Mouse (Mus musculus): Measurements from ENCODE around the gene Ncam1.

Gene Ncam1

GRCm38 (mm10) chr9:49679270-49679669 lies 119.5 kb downstream of the Ncam1 start:
- no peak for DNase-seq (ENCODE audit: low spot score in 2 of 2)

GRCm38 (mm10) chr9:49675696-49676465 lies 122.8 kb downstream of the Ncam1 start:
- DNase-seq (ENCODE audit: low spot score in 2 of 2) = no peak

- DNase-seq (ENCODE audit: low spot score in 2 of 2) = no peak
Observed at GRCm38 (mm10) chr9:49672646-49673199, 126.0 kb downstream of the Ncam1 start.

GRCm38 (mm10) chr9:49667066-49667465 lies 131.7 kb downstream of the Ncam1 start:
- no peak for DNase-seq (ENCODE audit: low spot score in 2 of 2)

GRCm38 (mm10) chr9:49665361-49665760 lies 133.4 kb downstream of the Ncam1 start:
- DNase-seq (ENCODE audit: low spot score in 2 of 2) = no peak

- no peak for DNase-seq (ENCODE audit: low spot score in 2 of 2)
Observed at GRCm38 (mm10) chr9:49663927-49664320, 134.8 kb downstream of the Ncam1 start.

- peak in 1 of 2 experiments; percentile 48 for DNase-seq (ENCODE audit: low spot score in 2 of 2)
Observed at GRCm38 (mm10) chr9:49662958-49663926, 135.5 kb downstream of the Ncam1 start.

GRCm38 (mm10) chr9:49661480-49661879 lies 137.2 kb downstream of the Ncam1 start:
- no peak for DNase-seq (ENCODE audit: low spot score in 2 of 2)

- no peak for DNase-seq (ENCODE audit: low spot score in 2 of 2)
Observed at GRCm38 (mm10) chr9:49658381-49658856, 140.3 kb downstream of the Ncam1 start.

GRCm38 (mm10) chr9:49654470-49654869 lies 144.3 kb downstream of the Ncam1 start:
- DNase-seq (ENCODE audit: low spot score in 2 of 2) = no peak

GRCm38 (mm10) chr9:49653478-49654245 lies 145.1 kb downstream of the Ncam1 start:
- DNase-seq (ENCODE audit: low spot score in 2 of 2) = no peak

- no peak for DNase-seq (ENCODE audit: low spot score in 2 of 2)
Observed at GRCm38 (mm10) chr9:49644296-49644695, 154.4 kb downstream of the Ncam1 start.

GRCm38 (mm10) chr9:49640764-49641163 lies 158.0 kb downstream of the Ncam1 start:
- DNase-seq (ENCODE audit: low spot score in 2 of 2) = no peak

GRCm38 (mm10) chr9:49640142-49640541 lies 158.6 kb downstream of the Ncam1 start:
- DNase-seq (ENCODE audit: low spot score in 2 of 2) = no peak

GRCm38 (mm10) chr9:49637955-49638354 lies 160.8 kb downstream of the Ncam1 start:
- DNase-seq (ENCODE audit: low spot score in 2 of 2) = no peak

GRCm38 (mm10) chr9:49635668-49636326 lies 162.9 kb downstream of the Ncam1 start:
- DNase-seq (ENCODE audit: low spot score in 2 of 2) = no peak

- no peak for DNase-seq (ENCODE audit: low spot score in 2 of 2)
Observed at GRCm38 (mm10) chr9:49632591-49632990, 166.1 kb downstream of the Ncam1 start.

GRCm38 (mm10) chr9:49630336-49630735 lies 168.4 kb downstream of the Ncam1 start:
- DNase-seq (ENCODE audit: low spot score in 2 of 2) = no peak

- no peak for DNase-seq (ENCODE audit: low spot score in 2 of 2)
Observed at GRCm38 (mm10) chr9:49624910-49625309, 173.8 kb downstream of the Ncam1 start.

GRCm38 (mm10) chr9:49623934-49624505 lies 174.7 kb downstream of the Ncam1 start:
- no peak for DNase-seq (ENCODE audit: low spot score in 2 of 2)
